Mouse (Mus musculus): Measurements from ENCODE around the gene Abca8a.

GRCm38 (mm10) chr11:110072158-110072557, 23.6 kb downstream of the Abca8a start:
- TF ChIP-seq POLR2A (IDR thresholded peaks at IDR 0.05; ENCODE audit: low read depth, low read length) (no peak), CTCF (IDR thresholded peaks at IDR 0.05; ENCODE audit: extremely low read depth, insufficient read depth, insufficient read length, insufficient replicate concordance) (no peak)
